ENCODE assay signal across 9 mouse cellular contexts in the genomic region with DNA sequence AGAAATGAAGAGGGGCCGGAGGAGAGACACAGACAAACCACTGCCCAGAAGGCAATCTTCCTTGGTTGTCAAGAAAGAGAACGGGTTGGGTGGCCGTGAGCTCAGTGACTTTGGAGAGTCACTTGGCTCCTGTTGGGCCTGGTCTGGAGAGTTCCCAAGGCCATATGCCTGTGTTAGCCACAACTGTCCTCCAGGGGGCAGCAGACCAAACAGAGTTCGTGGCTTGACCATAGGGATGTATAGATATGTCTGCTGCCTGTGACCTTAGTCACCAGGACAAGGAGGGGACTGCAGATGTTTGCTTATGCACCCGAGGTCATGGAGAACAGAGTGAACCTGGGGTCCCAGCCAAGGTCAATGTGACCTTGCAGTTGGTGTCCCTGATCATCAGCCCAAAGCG.
DNase-seq lines count a peak whose midpoint lies in the region; ATAC-seq and TF ChIP-seq lines count a peak whose summit lies in the region.
"Had no signal": no experiment of that assay in that cellular context is flagged by ENCODE, and none has a peak within 500 bp of the region (broad histone marks: within the 10 kb centered on the region; RNA-seq: fewer than 3 reads in every experiment).

No protein-coding gene starts in this region.

- H3K36me3 ChIP-seq in midbrain, embryonic 14.5 days (ENCODE audit: control insufficient read depth, insufficient read depth, low read length), result no peaks in the 10 kb centered on the region
- H3K36me3 ChIP-seq in midbrain, embryonic 13.5 days, result no peaks in the 10 kb centered on the region
- no peaks in the 10 kb centered on the region for H3K36me3 ChIP-seq in kidney, postnatal 0 days (ENCODE audit: insufficient read depth, low read length)
- H3K36me3 ChIP-seq: heart, embryonic 15.5 days; neural tube, embryonic 12.5 days had no signal

- WGBS in midbrain, embryonic 14.5 days, result 54% methylated on average over 6 of the region's 6 CpGs
- 53% methylated on average over 6 of the region's 6 CpGs for WGBS in midbrain, embryonic 13.5 days
- 52% methylated on average over 6 of the region's 6 CpGs for WGBS in kidney, postnatal 0 days

- no peak overlapping the region for H3K27ac ChIP-seq in midbrain, embryonic 14.5 days (replicated peaks; ENCODE audit: low read depth, low read length)
- H3K27ac ChIP-seq in midbrain, embryonic 13.5 days, result no peak overlapping the region
- H3K27ac ChIP-seq in kidney, postnatal 0 days, result no peak overlapping the region
- H3K27ac ChIP-seq: heart, embryonic 15.5 days; neural tube, embryonic 12.5 days had no signal

- TF ChIP-seq CTCF in kidney, postnatal 0 days (IDR thresholded peaks at IDR 0.05; ENCODE audit: low read depth), result peak; percentile 84

- H3K4me3 ChIP-seq in midbrain, embryonic 14.5 days (replicated peaks; ENCODE audit: low read depth, low read length), result no peak overlapping the region
- H3K4me3 ChIP-seq in midbrain, embryonic 13.5 days (replicated peaks), result no peak overlapping the region
- no peak overlapping the region for H3K4me3 ChIP-seq in kidney, postnatal 0 days (replicated peaks; ENCODE audit: low read depth, low read length)
- H3K4me3 ChIP-seq: heart, embryonic 15.5 days; neural tube, embryonic 12.5 days had no signal

- peak; percentile 79 for DNase-seq in midbrain, embryonic 14.5 days
- peak; percentile 76 for DNase-seq in adrenal gland, adult 2 months
- peak; percentile 83 to 87 for DNase-seq in cerebellum, postnatal 10 days
- peak; percentile 61 for DNase-seq in kidney, postnatal 0 days (ENCODE audit: low spot score)
- DNase-seq in mesoderm, embryonic 11.5 days (ENCODE audit: low read depth, low spot score), result peak; percentile 74
- peak; percentile 59 for DNase-seq in urinary bladder, postnatal 25 days (ENCODE audit: low spot score)

- H3K9me3 ChIP-seq in midbrain, embryonic 14.5 days (ENCODE audit: control insufficient read depth, low read length), result no peaks in the 10 kb centered on the region
- H3K9me3 ChIP-seq in midbrain, embryonic 13.5 days, result no peaks in the 10 kb centered on the region
- H3K9me3 ChIP-seq in kidney, postnatal 0 days (replicated peaks; ENCODE audit: low read length), result no peaks in the 10 kb centered on the region
- H3K9me3 ChIP-seq: heart, embryonic 15.5 days; neural tube, embryonic 12.5 days had no signal

- peaks cover 27% of the 10 kb centered on the region for H3K4me1 ChIP-seq in midbrain, embryonic 14.5 days (ENCODE audit: control insufficient read depth, insufficient read depth, low read length)
- H3K4me1 ChIP-seq in midbrain, embryonic 13.5 days (replicated peaks), result peaks cover 44% of the 10 kb centered on the region
- peaks cover 6% of the 10 kb centered on the region; the same call in 1 of the 2 replicates for H3K4me1 ChIP-seq in kidney, postnatal 0 days (replicated peaks; ENCODE audit: insufficient read depth, low read length)

- ATAC-seq in midbrain, embryonic 14.5 days (ENCODE audit: low FRiP score, low TSS enrichment), result no peak
- no peak for ATAC-seq in midbrain, embryonic 13.5 days
- 0 out of 2 replicates have a peak, but pooled peaks have one; percentile 14 for ATAC-seq in kidney, postnatal 0 days (replicated peaks; ENCODE audit: low FRiP score, low read depth)

- H3K4me2 ChIP-seq in midbrain, embryonic 14.5 days (ENCODE audit: low read length), result no peak overlapping the region
- H3K4me2 ChIP-seq in midbrain, embryonic 13.5 days (replicated peaks), result no peak overlapping the region
- no peak overlapping the region for H3K4me2 ChIP-seq in kidney, postnatal 0 days (ENCODE audit: low read length)
- H3K4me2 ChIP-seq: heart, embryonic 15.5 days; neural tube, embryonic 12.5 days had no signal

- no peaks in the 10 kb centered on the region for H3K27me3 ChIP-seq in midbrain, embryonic 14.5 days (ENCODE audit: control insufficient read depth, insufficient read depth, low read length)
- H3K27me3 ChIP-seq in midbrain, embryonic 13.5 days, result no peaks in the 10 kb centered on the region
- H3K27me3 ChIP-seq in kidney, postnatal 0 days (ENCODE audit: insufficient read depth, low read length), result no peaks in the 10 kb centered on the region

- no peak overlapping the region for H3K9ac ChIP-seq in midbrain, embryonic 14.5 days (replicated peaks; ENCODE audit: low read length)
- H3K9ac ChIP-seq in midbrain, embryonic 13.5 days (replicated peaks), result no peak overlapping the region
- no peak overlapping the region for H3K9ac ChIP-seq in kidney, postnatal 0 days (ENCODE audit: low read depth, low read length)
- H3K9ac ChIP-seq: neural tube, embryonic 12.5 days had no signal
